In the genomic region with DNA sequence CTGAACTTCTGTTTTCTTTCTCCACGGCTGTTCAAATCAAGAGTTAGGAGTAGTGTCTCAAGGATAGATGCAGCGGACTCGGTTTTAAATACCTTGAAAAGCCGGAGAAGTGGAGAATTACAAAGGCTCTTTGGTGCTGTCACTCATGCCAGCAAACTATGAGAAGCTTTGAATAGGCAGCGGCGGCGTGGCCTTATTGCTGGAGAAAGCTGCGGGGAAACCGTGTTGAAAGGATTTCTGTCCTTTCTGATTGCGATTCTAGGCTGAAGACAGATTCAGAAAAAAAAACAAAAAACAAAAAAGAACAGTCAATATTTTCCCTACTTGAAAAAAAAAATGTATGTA, we compare ENCODE assay signal across 8 mouse cellular contexts. TPM values are rescaled to one million over a fixed set of nuclear protein-coding genes. Genes with fewer than 3 reads are reported as not detected.
A peak's percentile ranks its signal among the peaks of the same experiment; 100 is the strongest.
DNase-seq lines count a peak whose midpoint lies in the region; ATAC-seq and TF ChIP-seq lines count a peak whose summit lies in the region.

No protein-coding gene starts in this region.

- no peaks in the 10 kb centered on the region for H3K9me3 ChIP-seq in neural tube, embryonic 11.5 days (ENCODE audit: control insufficient read depth, low read length)
- no peaks in the 10 kb centered on the region for H3K9me3 ChIP-seq in forebrain, embryonic 10.5 days
- H3K9me3 ChIP-seq in limb, embryonic 14.5 days (ENCODE audit: control insufficient read depth, low read length), result no peaks in the 10 kb centered on the region
- H3K9me3 ChIP-seq in stomach, embryonic 14.5 days (ENCODE audit: control insufficient read depth, low read depth, low read length), result no peaks in the 10 kb centered on the region

- H3K36me3 ChIP-seq in neural tube, embryonic 11.5 days (ENCODE audit: control insufficient read depth, insufficient read depth, low read length), result no peaks in the 10 kb centered on the region
- H3K36me3 ChIP-seq in forebrain, embryonic 10.5 days (replicated peaks), result peaks cover 23% of the 10 kb centered on the region
- peaks cover 15% of the 10 kb centered on the region for H3K36me3 ChIP-seq in limb, embryonic 14.5 days (ENCODE audit: control insufficient read depth, insufficient read depth, low read length)
- no peaks in the 10 kb centered on the region; the same call in 1 of the 2 replicates for H3K36me3 ChIP-seq in stomach, embryonic 14.5 days (ENCODE audit: control insufficient read depth, insufficient read depth, low read length)

- peak; percentile 18 for ATAC-seq in neural tube, embryonic 11.5 days (ENCODE audit: insufficient read depth, low FRiP score, low TSS enrichment)
- peak; percentile 12; the same call in 1 of the 2 replicates for ATAC-seq in limb, embryonic 14.5 days (ENCODE audit: low FRiP score, low read depth)
- ATAC-seq in stomach, embryonic 14.5 days (ENCODE audit: insufficient number of reproducible peaks, insufficient read depth, low FRiP score, low read depth), result peak; percentile 8; the same call in 1 of the 2 replicates

- H3K4me1 ChIP-seq in neural tube, embryonic 11.5 days (ENCODE audit: control insufficient read depth, insufficient read depth, low read length), result peaks cover 7% of the 10 kb centered on the region; the same call in 1 of the 2 replicates
- peaks cover 33% of the 10 kb centered on the region for H3K4me1 ChIP-seq in forebrain, embryonic 10.5 days
- peaks cover 14% of the 10 kb centered on the region for H3K4me1 ChIP-seq in limb, embryonic 14.5 days (ENCODE audit: control insufficient read depth, insufficient read depth, low read length)
- peaks cover 9% of the 10 kb centered on the region; the same call in 1 of the 2 replicates for H3K4me1 ChIP-seq in stomach, embryonic 14.5 days (ENCODE audit: control insufficient read depth, insufficient read depth, low read length)

- DNase-seq in neural tube, embryonic 11.5 days (ENCODE audit: low spot score), result no peak
- no peak for DNase-seq in neural tube, embryonic 10.5 days (ENCODE audit: extremely low spot score, low spot score)
- DNase-seq in forebrain, embryonic 10.5 days (ENCODE audit: extremely low spot score, low spot score), result no peak
- peak; percentile 31 for DNase-seq in limb, embryonic 14.5 days (ENCODE audit: low spot score)
- DNase-seq in left cerebral cortex, adult 8-10 months (ENCODE audit: low spot score in 2 of 2), result no peak
- DNase-seq in layer of hippocampus, postnatal 14 days (ENCODE audit: low spot score in 2 of 2), result no peak
- DNase-seq in left cerebral cortex, postnatal 10 days (ENCODE audit: extremely low spot score in 1 of 2, low spot score in 2 of 2), result no peak

- peak overlapping the region; percentile 66 for H3K4me3 ChIP-seq in neural tube, embryonic 11.5 days (ENCODE audit: low read depth, low read length)
- H3K4me3 ChIP-seq in forebrain, embryonic 10.5 days, result peak overlapping the region; percentile 73
- H3K4me3 ChIP-seq in limb, embryonic 14.5 days (replicated peaks; ENCODE audit: low read length), result peak overlapping the region; percentile 81
- H3K4me3 ChIP-seq in stomach, embryonic 14.5 days (ENCODE audit: low read depth, low read length), result peak overlapping the region; percentile 78

- intact Hi-C loops in left cerebral cortex, postnatal 10 days (cut with DNase I), result loop anchor here (10.0 kb wide), 1 partner anchor 55 kb away; no protein-coding TSS in a partner anchor

- peak overlapping the region; percentile 83 for H3K9ac ChIP-seq in neural tube, embryonic 11.5 days (ENCODE audit: low read length)
- peak overlapping the region; percentile 82 for H3K9ac ChIP-seq in limb, embryonic 14.5 days (ENCODE audit: low read depth, low read length, severe bottlenecking)
- peak overlapping the region; percentile 78 for H3K9ac ChIP-seq in stomach, embryonic 14.5 days (replicated peaks; ENCODE audit: low read depth, low read length)

- H3K27ac ChIP-seq in neural tube, embryonic 11.5 days (ENCODE audit: low read depth, low read length), result peak overlapping the region; percentile 91
- H3K27ac ChIP-seq in forebrain, embryonic 10.5 days, result peak overlapping the region; percentile 92
- H3K27ac ChIP-seq in limb, embryonic 14.5 days (replicated peaks; ENCODE audit: low read depth, low read length), result peak overlapping the region; percentile 96
- peak overlapping the region; percentile 94 for H3K27ac ChIP-seq in stomach, embryonic 14.5 days (ENCODE audit: low read length)

- peak overlapping the region; percentile 77 for H3K4me2 ChIP-seq in neural tube, embryonic 11.5 days (ENCODE audit: low read depth)
- peak overlapping the region; percentile 52 for H3K4me2 ChIP-seq in limb, embryonic 14.5 days (replicated peaks; ENCODE audit: low read depth, low read length, severe bottlenecking)
- H3K4me2 ChIP-seq in stomach, embryonic 14.5 days (replicated peaks; ENCODE audit: low read depth, low read length), result peak overlapping the region; percentile 70

- 0% methylated on average over 10 of the region's 10 CpGs for WGBS in neural tube, embryonic 11.5 days
- WGBS in forebrain, embryonic 10.5 days, result under 1% methylated on average over 10 of the region's 10 CpGs
- under 1% methylated on average over 10 of the region's 10 CpGs for WGBS in limb, embryonic 14.5 days
- WGBS in stomach, embryonic 14.5 days, result under 1% methylated on average over 10 of the region's 10 CpGs

- H3K27me3 ChIP-seq in neural tube, embryonic 11.5 days (ENCODE audit: control insufficient read depth, insufficient read depth, low read length), result no peaks in the 10 kb centered on the region
- no peaks in the 10 kb centered on the region for H3K27me3 ChIP-seq in forebrain, embryonic 10.5 days (ENCODE audit: poor library complexity, severe bottlenecking)
- H3K27me3 ChIP-seq in limb, embryonic 14.5 days (ENCODE audit: control insufficient read depth, insufficient read depth, low read length), result no peaks in the 10 kb centered on the region
- no peaks in the 10 kb centered on the region for H3K27me3 ChIP-seq in stomach, embryonic 14.5 days (ENCODE audit: control insufficient read depth, insufficient read depth, low read length)

- TF ChIP-seq POLR2A in limb, embryonic 14.5 days (IDR thresholded peaks at IDR 0.05; ENCODE audit: borderline replicate concordance, extremely low read depth, insufficient read depth, insufficient read length), result no peak

RNA-seq across cellular contexts. Expression of a gene that starts 0.4 kb away (rescaled TPM):
- polyA plus RNA-seq in neural tube, embryonic 11.5 days (2014; fragmentation: Nextera tagmentation; extraction: Ambion mirVana), result 62.0 and 62.7 TPM in 2 replicates
- polyA plus RNA-seq in forebrain, embryonic 10.5 days (2016; fragmentation: Nextera tagmentation; extraction: Ambion mirVana), result 57.1 and 58.7 TPM in 2 replicates
- polyA plus RNA-seq in limb, embryonic 14.5 days (2012; rRNA removed), result 15.1 and 20.2 TPM in 2 replicates
- polyA plus RNA-seq in limb, embryonic 14.5 days (2014; fragmentation: Nextera tagmentation; extraction: Ambion mirVana), result 42.9 and 50.7 TPM in 2 replicates
- polyA plus RNA-seq in stomach, embryonic 14.5 days (2014; fragmentation: Nextera tagmentation; extraction: Ambion mirVana), result 44.3 and 49.8 TPM in 2 replicates
- 10 to 100 TPM; 24.9 to 29.0 (median 26.7) TPM for total RNA-seq in left cerebral cortex, adult 8-10 months (2022)
- 10 to 100 TPM; 34.9 to 39.8 TPM for total RNA-seq in layer of hippocampus, postnatal 14 days (2021)
- 10 to 100 TPM; 38.1 to 40.8 TPM for total RNA-seq in left cerebral cortex, postnatal 10 days (2021)

RNA-seq across cellular contexts. Expression of a gene that starts 54.3 kb away (rescaled TPM):
- 13.3 and 13.7 TPM in 2 replicates for polyA plus RNA-seq in neural tube, embryonic 11.5 days (2014; fragmentation: Nextera tagmentation; extraction: Ambion mirVana)
- 15.3 and 15.5 TPM in 2 replicates for polyA plus RNA-seq in forebrain, embryonic 10.5 days (2016; fragmentation: Nextera tagmentation; extraction: Ambion mirVana)
- 6.9 and 9.9 TPM in 2 replicates for polyA plus RNA-seq in limb, embryonic 14.5 days (2012; rRNA removed)
- 12.0 and 12.2 TPM in 2 replicates for polyA plus RNA-seq in limb, embryonic 14.5 days (2014; fragmentation: Nextera tagmentation; extraction: Ambion mirVana)
- 12.0 and 12.4 TPM in 2 replicates for polyA plus RNA-seq in stomach, embryonic 14.5 days (2014; fragmentation: Nextera tagmentation; extraction: Ambion mirVana)
- 1 to 10 TPM; 8.1 to 9.3 (median 8.6) TPM for total RNA-seq in left cerebral cortex, adult 8-10 months (2022)
- 1 to 10 TPM; 7.0 TPM for total RNA-seq in layer of hippocampus, postnatal 14 days (2021)
- total RNA-seq in left cerebral cortex, postnatal 10 days (2021), result 1 to 10 TPM; 6.3 to 6.5 TPM
